Mouse (Mus musculus) cerebellum, adult 11-12 months (tissue): Measurements from ENCODE around the gene Rimbp3.

Source experiments
- DNase-seq: peaks from one replicate; pipeline ENCODE4 v3.0.0; 2022

The Rimbp3 gene

GRCm38 (mm10) chr16:17261341-17261740, 52.9 kb downstream of the Rimbp3 start:
- no peak for DNase-seq
